Mouse (Mus musculus): ENCODE measurements around the gene Ptgir.

DNA sequence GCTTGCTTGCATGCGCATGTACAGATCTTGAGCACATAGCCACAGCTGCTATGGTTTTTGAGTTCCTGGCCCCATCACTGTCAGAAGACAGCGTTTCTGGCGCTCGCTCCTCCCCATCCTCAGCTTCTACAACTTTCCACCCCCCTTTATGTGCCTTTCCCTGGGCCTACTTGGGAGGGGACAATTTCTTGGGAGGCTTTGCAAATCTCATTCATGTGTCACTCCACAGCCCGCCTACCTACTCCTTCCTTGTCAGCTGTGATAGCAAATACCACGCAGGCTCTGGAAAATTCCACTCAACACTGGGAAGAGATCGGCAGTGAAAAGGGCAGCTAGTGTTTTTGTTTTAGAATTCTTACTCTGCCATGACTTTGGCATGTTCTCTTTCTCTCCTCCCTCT lies 34.0 kb downstream of the Ptgir start:
- no peak for TF ChIP-seq CTCF (IDR thresholded peaks at IDR 0.05; ENCODE audit: borderline replicate concordance, insufficient read depth, low read depth, low read length)
- TF ChIP-seq POLR2A (IDR thresholded peaks at IDR 0.05; ENCODE audit: borderline replicate concordance, insufficient read depth, low read length) = no peak
